Mouse (Mus musculus): ENCODE measurements around the gene Ptprg. TPM values are rescaled to one million over a fixed set of nuclear protein-coding genes. Genes with fewer than 3 reads are reported as not detected.

Gene Ptprg
- polyA plus RNA-seq, 1 experiment = 12.1 TPM

- no peaks in the 10 kb centered on the region for H3K27me3 ChIP-seq (ENCODE audit: control insufficient read depth, insufficient read depth, low read length)
- TF ChIP-seq CTCF (IDR thresholded peaks at IDR 0.05; ENCODE audit: control insufficient read depth, insufficient read depth, insufficient replicate concordance, low read depth, low read length) (no peak), POLR2A (IDR thresholded peaks at IDR 0.05; ENCODE audit: control insufficient read depth, low read depth, low read length) (no peak)
- no peaks in the 10 kb centered on the region for H3K36me3 ChIP-seq (ENCODE audit: control insufficient read depth, insufficient read depth, low read length)
- no peak overlapping the region for H3K4me3 ChIP-seq (ENCODE audit: control insufficient read depth, low read depth, low read length)
- no peak overlapping the region for H3K27ac ChIP-seq (ENCODE audit: control insufficient read depth, insufficient read depth, low read depth, low read length)
- no peaks in the 10 kb centered on the region for H3K4me1 ChIP-seq (ENCODE audit: control insufficient read depth, insufficient read depth, low read length)
These were observed 445.1 kb downstream of the Ptprg start for GRCm38 (mm10) chr14:11998464-11998863.

GRCm38 (mm10) chr14:12004061-12004460 is 450.7 kb downstream of the Ptprg start:
- no peaks in the 10 kb centered on the region for H3K36me3 ChIP-seq (ENCODE audit: control insufficient read depth, insufficient read depth, low read length)
- TF ChIP-seq POLR2A (IDR thresholded peaks at IDR 0.05; ENCODE audit: control insufficient read depth, low read depth, low read length) (no peak), CTCF (IDR thresholded peaks at IDR 0.05; ENCODE audit: control insufficient read depth, insufficient read depth, insufficient replicate concordance, low read depth, low read length) (no peak)
- no peak overlapping the region for H3K4me3 ChIP-seq (ENCODE audit: control insufficient read depth, low read depth, low read length)
- no peaks in the 10 kb centered on the region for H3K4me1 ChIP-seq (ENCODE audit: control insufficient read depth, insufficient read depth, low read length)
- no peaks in the 10 kb centered on the region for H3K27me3 ChIP-seq (ENCODE audit: control insufficient read depth, insufficient read depth, low read length)
- no peak overlapping the region for H3K27ac ChIP-seq (ENCODE audit: control insufficient read depth, insufficient read depth, low read depth, low read length)

- TF ChIP-seq POLR2A (IDR thresholded peaks at IDR 0.05; ENCODE audit: control insufficient read depth, low read depth, low read length) (no peak), CTCF (IDR thresholded peaks at IDR 0.05; ENCODE audit: control insufficient read depth, insufficient read depth, insufficient replicate concordance, low read depth, low read length) (no peak)
- Histone ChIP-seq H3K4me1 (ENCODE audit: control insufficient read depth, insufficient read depth, low read length) (no peaks in the 10 kb centered on the region), H3K27me3 (ENCODE audit: control insufficient read depth, insufficient read depth, low read length) (no peaks in the 10 kb centered on the region), H3K36me3 (ENCODE audit: control insufficient read depth, insufficient read depth, low read length) (no peaks in the 10 kb centered on the region), H3K4me3 (ENCODE audit: control insufficient read depth, low read depth, low read length) (no peak overlapping the region), H3K27ac (ENCODE audit: control insufficient read depth, insufficient read depth, low read depth, low read length) (no peak overlapping the region)
These were observed 458.4 kb downstream of the Ptprg start for GRCm38 (mm10) chr14:12011766-12012165.

GRCm38 (mm10) chr14:12025812-12026728 is 472.7 kb downstream of the Ptprg start:
- H3K27me3 ChIP-seq (ENCODE audit: control insufficient read depth, insufficient read depth, low read length) = no peaks in the 10 kb centered on the region
- no peaks in the 10 kb centered on the region for H3K36me3 ChIP-seq (ENCODE audit: control insufficient read depth, insufficient read depth, low read length)
- H3K4me3 ChIP-seq (ENCODE audit: control insufficient read depth, low read depth, low read length) = no peak overlapping the region
- H3K27ac ChIP-seq (ENCODE audit: control insufficient read depth, insufficient read depth, low read depth, low read length) = no peak overlapping the region
- TF ChIP-seq POLR2A (IDR thresholded peaks at IDR 0.05; ENCODE audit: control insufficient read depth, low read depth, low read length) (no peak), CTCF (IDR thresholded peaks at IDR 0.05; ENCODE audit: control insufficient read depth, insufficient read depth, insufficient replicate concordance, low read depth, low read length) (no peak)
- no peaks in the 10 kb centered on the region for H3K4me1 ChIP-seq (ENCODE audit: control insufficient read depth, insufficient read depth, low read length)

- H3K27me3 ChIP-seq (ENCODE audit: control insufficient read depth, insufficient read depth, low read length) = no peaks in the 10 kb centered on the region
- no peak for TF ChIP-seq CTCF (IDR thresholded peaks at IDR 0.05; ENCODE audit: control insufficient read depth, insufficient read depth, insufficient replicate concordance, low read depth, low read length)
- no peak for TF ChIP-seq POLR2A (IDR thresholded peaks at IDR 0.05; ENCODE audit: control insufficient read depth, low read depth, low read length)
- no peak overlapping the region for H3K4me3 ChIP-seq (ENCODE audit: control insufficient read depth, low read depth, low read length)
- H3K4me1 ChIP-seq (ENCODE audit: control insufficient read depth, insufficient read depth, low read length) = no peaks in the 10 kb centered on the region
- H3K27ac ChIP-seq (ENCODE audit: control insufficient read depth, insufficient read depth, low read depth, low read length) = no peak overlapping the region
- no peaks in the 10 kb centered on the region for H3K36me3 ChIP-seq (ENCODE audit: control insufficient read depth, insufficient read depth, low read length)
These were observed 473.9 kb downstream of the Ptprg start for GRCm38 (mm10) chr14:12027247-12027646.

- Histone ChIP-seq H3K4me1 (ENCODE audit: control insufficient read depth, insufficient read depth, low read length) (no peaks in the 10 kb centered on the region), H3K27ac (ENCODE audit: control insufficient read depth, insufficient read depth, low read depth, low read length) (no peak overlapping the region), H3K27me3 (ENCODE audit: control insufficient read depth, insufficient read depth, low read length) (no peaks in the 10 kb centered on the region), H3K4me3 (ENCODE audit: control insufficient read depth, low read depth, low read length) (no peak overlapping the region), H3K36me3 (ENCODE audit: control insufficient read depth, insufficient read depth, low read length) (no peaks in the 10 kb centered on the region)
- TF ChIP-seq CTCF (IDR thresholded peaks at IDR 0.05; ENCODE audit: control insufficient read depth, insufficient read depth, insufficient replicate concordance, low read depth, low read length) (no peak), POLR2A (IDR thresholded peaks at IDR 0.05; ENCODE audit: control insufficient read depth, low read depth, low read length) (no peak)
These were observed 476.6 kb downstream of the Ptprg start for GRCm38 (mm10) chr14:12029926-12030325.

- Histone ChIP-seq H3K27ac (ENCODE audit: control insufficient read depth, insufficient read depth, low read depth, low read length) (no peak overlapping the region), H3K4me3 (ENCODE audit: control insufficient read depth, low read depth, low read length) (no peak overlapping the region), H3K4me1 (ENCODE audit: control insufficient read depth, insufficient read depth, low read length) (no peaks in the 10 kb centered on the region), H3K36me3 (ENCODE audit: control insufficient read depth, insufficient read depth, low read length) (no peaks in the 10 kb centered on the region), H3K27me3 (ENCODE audit: control insufficient read depth, insufficient read depth, low read length) (no peaks in the 10 kb centered on the region)
- TF ChIP-seq POLR2A (IDR thresholded peaks at IDR 0.05; ENCODE audit: control insufficient read depth, low read depth, low read length) = no peak
- no peak for TF ChIP-seq CTCF (IDR thresholded peaks at IDR 0.05; ENCODE audit: control insufficient read depth, insufficient read depth, insufficient replicate concordance, low read depth, low read length)
These were observed 483.4 kb downstream of the Ptprg start for GRCm38 (mm10) chr14:12036530-12037283.
